Mouse (Mus musculus) MN1 (cell line): ENCODE results near the gene S100a10.

Experiments used
- DNase-seq: peaks from one replicate; pipeline ENCODE4 v3.0.0-alpha.2; 2016; ENCODE audit warnings: low spot score

Gene S100a10

DNA sequence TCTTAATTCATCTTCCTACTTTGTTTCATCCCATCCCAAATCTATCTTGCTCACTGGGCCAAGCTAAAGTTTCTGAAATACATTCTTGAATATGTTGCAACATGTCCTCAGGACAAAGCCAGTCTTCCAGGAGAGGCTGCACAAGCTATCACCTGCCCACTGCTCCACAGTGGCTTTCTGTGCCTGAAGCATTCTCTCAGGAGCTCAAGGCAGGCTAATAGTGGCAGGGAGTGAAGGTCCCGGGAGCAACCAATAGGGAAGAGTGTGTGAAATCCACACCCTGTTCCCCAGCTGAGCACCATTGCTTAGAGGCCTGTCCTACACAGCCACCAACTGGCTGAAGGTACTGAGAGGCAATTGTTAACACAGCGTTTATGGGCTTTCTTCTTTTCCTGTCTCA, 26.1 kb downstream of the S100a10 start:
- DNase-seq = no peak

DNA sequence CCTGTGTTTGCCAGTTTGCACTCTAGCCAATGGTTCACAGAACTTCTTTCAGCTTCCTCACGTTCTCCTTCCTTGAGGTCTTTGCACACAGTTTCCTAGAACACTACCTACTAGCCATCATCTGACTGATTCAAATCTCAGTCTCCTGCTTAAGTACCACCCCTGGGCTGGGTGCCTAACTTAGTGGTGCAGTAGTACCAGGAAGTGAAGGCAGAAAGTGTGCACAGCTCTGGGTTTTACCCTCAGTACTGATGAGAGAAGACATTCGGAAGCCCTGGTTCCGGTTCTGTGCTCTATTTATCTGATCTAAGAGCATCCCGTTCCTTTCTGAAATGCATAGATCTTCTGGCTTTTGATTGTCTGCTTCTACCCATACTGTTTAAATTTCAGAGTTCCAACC, 26.8 kb downstream of the S100a10 start:
- DNase-seq = no peak

DNA sequence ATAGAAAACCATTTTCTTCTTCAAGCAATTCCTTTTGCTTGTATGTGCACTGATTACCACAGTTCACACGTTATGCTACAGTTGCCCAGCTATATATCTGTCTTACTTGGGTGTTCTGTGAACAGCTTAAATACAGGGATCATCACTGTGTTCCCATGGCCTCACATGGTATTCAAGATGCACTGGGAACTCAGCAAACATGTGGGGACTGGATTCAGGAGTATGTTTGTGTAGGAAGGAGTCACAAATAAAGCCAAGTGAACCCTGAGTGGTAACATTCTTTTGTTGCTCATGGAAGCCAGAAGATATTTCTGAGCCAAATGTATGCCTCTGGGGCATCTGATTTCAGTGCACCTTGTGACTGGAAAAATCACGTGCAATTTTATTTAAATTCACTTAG, 28.2 kb downstream of the S100a10 start:
- DNase-seq = no peak

DNA sequence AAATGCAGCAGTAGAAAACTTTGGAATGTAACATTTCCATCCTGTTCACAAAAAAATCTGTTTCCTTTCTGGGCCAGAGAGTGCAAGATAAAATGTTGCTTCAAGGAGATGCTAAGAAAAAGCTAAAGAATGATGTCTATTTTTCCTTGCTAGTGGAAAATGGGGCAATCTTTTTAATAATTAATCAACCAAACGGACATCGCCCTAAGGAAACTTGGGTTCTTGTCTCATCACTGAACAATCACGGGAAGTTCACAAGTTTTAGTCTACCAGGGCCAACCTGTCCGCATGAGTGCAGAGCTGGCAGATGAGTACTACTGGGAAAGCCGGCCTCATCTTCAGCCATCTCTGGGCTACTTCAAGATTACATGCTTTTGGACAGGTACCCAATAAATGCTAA, 34.7 kb downstream of the S100a10 start:
- no peak for DNase-seq

DNA sequence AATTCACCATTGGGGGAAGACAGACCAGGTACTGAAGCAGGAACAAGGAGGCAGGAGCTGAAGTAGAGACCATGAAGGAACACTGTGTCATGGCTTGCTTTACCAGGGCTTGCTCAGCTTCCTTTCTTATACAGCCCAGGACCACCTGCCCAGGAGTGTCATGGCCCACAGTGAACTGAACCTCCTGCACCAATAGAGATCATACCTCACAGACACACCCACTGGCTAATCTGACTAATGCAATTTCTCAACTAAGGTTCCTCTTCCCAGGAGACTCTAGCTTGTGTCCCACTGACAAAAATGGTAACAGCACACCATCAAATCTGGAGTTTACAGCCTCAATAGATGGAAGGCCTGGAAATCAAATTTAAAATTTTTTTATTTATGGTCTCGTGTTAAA, 35.4 kb downstream of the S100a10 start:
- DNase-seq = no peak

DNA sequence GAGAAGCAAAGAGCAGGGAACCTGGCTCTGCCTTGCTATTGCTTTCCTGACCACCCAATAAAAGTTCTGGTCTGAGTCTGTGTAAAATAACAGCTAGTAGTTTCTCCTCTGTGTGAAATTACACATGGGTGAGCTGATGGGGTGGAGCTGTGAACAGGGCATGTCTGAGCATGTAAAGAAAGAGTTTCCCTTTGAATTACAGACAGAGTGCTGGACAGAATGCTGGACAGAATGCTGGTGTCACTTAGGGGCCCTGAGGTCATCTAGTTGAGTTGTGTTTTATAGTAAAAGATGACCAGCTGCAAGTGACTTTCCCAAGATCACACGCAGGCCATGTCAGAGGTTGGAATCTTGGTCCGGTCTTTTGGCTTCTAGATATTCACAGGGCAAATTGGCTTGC, 37.2 kb downstream of the S100a10 start:
- DNase-seq = no peak

DNA sequence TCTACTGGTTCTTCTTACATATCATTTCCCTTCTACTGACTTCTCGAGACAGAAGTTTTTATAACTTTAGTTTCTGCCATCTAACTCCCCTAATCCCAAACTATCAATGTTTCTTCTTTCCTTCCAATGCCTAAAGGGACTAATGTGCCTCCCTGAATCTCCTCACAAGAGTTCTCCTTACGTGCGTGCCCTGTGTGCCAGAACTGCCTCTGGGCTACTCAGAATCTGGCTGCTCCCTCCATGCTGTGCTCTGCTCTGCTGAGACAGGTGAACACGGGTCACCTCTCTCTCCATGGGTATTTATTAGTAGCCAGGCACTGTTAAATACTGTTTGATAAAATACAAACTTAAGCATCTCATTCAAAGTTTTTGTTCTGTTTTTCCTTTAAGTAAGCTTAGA, 38.1 kb downstream of the S100a10 start:
- no peak for DNase-seq

DNA sequence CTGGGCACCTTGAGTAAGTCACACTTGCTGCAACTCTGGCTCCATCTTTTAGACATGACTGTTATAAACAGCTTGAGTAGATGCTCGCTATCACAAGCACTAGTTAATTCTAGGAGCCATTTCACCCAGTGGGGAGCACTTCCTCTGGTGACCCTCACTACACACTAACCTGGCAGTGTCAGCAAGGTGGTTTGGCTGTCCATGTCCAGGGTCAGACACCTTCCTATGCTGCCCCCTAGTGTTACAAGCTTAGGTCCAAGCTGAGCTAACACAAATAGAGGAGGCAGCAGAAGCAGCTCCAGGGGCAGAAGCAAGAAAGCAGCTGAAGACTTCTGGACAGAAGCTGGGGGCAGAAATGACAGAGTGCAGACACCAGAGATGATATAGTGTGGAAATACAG, 38.6 kb downstream of the S100a10 start:
- DNase-seq = peak; percentile 41

DNA sequence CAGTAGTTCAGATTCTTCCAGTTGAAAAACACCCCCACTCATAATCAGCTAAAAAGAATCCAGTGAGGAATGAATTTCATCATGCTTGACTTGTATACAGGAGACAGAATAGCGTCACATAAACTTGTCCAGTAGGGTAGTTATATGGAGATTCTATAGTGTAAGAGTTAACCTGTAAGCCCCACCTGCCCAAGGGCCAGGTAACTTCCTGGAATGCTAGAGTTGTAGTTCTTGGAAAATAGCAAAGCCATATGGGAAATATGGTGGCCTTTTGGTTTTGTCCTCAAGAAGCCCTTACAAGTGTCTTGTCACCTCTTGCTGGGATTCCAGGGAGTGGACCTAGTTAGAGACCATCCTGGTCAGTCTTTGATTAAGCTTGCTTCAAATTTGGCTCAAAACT, 41.8 kb downstream of the S100a10 start:
- DNase-seq = no peak

DNA sequence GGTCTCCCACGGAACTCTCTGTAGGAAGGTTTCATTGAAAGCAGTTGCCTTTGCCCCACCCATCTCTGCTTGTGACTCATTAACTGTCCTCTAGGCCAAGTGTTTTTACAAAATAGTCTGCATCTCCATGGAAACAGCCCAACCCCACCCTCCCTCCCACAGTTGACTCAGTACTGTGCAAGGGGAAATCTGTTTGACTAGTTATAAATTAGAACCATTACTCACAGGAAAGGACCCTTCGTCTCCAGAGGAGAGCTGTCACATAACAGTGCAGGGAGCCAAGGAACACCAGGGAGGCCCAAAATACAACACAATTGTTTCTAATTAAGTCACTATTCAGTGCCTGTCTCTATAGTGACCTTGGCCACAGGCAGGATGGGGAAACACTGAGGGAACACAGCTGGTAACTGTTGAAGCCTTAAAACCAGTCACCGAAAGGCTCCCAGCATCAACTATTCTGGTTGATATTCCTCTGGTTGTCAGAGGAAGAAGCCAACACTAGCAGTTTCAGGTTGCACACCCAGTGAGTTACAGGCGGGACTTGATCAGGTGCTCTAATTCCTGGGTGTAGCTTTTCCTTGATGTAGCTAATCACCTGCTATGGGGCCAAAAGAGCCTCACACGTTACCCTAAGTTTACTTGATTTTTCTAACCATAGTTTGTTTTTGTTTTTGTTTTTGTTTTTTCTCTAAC, 42.5 kb downstream of the S100a10 start:
- DNase-seq = peak; percentile 93

DNA sequence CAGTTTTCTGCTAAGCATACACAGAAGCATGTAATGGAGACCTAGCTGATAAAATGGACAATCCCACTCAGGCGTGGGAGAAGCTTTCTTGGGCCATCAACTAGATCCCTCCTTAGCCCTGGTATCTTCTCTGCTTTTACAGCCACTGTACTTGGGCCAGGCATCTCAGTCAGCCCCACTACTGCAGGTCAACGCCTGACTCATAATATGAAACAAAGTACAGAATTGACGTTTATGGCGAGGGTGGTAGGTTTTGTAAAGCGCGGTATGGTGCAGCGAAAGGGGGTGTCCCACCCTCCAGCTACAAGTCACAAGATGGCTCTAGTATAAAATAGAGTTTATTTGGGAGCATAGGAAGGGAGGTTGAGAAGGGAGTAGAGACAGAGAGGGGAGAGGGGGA, 43.1 kb downstream of the S100a10 start:
- DNase-seq = no peak

DNA sequence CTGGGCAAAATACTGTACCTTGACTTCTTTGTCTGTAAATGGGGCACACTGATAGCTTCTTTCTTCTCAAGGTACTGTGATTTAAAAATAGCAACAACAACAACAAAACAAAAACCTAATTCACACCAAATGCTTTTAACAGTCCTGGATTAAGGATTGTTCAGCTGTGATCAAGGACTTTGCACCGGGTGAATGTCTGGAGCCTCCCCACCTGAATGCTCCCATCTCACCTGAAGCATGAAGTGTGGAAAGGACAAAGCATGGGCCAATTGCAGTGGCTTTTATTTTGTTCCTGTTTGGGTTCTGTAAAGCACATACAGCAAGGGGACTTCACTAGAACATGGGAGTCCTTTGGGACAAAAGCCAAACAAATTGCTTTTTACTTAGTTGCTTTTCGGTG, 45.3 kb downstream of the S100a10 start:
- no peak for DNase-seq

DNA sequence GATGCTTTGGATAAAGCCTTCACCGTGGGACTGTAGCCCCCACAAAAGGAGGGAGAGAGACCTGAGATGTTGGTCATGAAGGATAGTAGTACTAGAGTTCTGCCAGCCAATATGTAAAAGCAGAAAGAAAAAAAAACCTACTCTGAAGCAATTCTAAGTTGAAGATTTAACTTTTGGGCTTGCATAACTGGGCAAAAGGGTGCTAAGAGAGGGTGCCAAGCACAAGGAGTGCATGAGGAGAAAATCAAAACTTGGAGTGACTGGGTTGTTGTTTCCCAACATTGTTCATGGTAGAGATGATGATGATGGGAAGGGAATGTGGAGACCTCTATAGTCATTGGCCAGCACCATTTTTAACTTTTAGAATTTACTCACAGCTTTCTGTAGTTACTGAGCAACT, 47.0 kb downstream of the S100a10 start:
- no peak for DNase-seq

DNA sequence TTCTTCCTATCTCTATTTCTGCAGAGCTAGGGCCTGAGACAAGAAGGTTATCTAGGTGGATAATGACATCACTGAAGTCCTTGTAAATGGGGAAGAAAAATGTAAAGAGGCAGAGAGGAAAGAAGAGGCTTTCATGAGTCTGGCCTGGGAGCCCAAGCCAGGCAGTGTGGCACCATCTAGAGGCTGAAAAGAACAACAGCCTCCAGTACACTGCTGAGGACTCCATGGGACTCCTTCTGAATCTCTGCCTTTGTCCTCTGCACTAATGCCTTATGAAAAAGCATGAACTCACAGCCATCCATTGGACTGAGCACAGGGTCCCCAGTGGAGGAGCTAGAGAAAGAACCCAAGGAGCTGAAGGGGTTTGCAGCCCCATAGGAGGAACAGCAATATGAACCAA, 54.1 kb downstream of the S100a10 start:
- peak; percentile 49 for DNase-seq
